Mouse (Mus musculus) G1E (cell line): ENCODE data around the gene Gpr108. TPM values are rescaled to one million over a fixed set of nuclear protein-coding genes. Genes with fewer than 3 reads are reported as not detected.
A peak's percentile ranks its signal among the peaks of the same experiment; 100 is the strongest.

Source experiments
- ATAC-seq: 2 replicates; pipeline ENCODE4 v1.8.0; 2016; ENCODE audit warnings: mild to moderate bottlenecking; ENCODE audit not compliant: insufficient number of reproducible peaks, poor library complexity, low FRiP score, severe bottlenecking; ENCODE audit errors: extremely low read depth
- DNase-seq: peaks from one replicate; pipeline ENCODE4 v3.0.0; 2012; ENCODE audit warnings: low spot score
- H3K27me3 ChIP-seq: 2 replicates; pipeline ENCODE4 v1.6.1; 2012; ENCODE audit warnings: mild to moderate bottlenecking, low read length, inconsistent platforms; ENCODE audit not compliant: insufficient read depth
- H3K36me3 ChIP-seq: replicated peaks from 2 replicates; pipeline ENCODE3; 2012; ENCODE audit warnings: mild to moderate bottlenecking, inconsistent platforms
- H3K4me1 ChIP-seq: 2 replicates; pipeline ENCODE4 v1.6.1; 2012; ENCODE audit warnings: low read depth, low read length, inconsistent platforms, mixed read lengths; ENCODE audit not compliant: insufficient read depth
- H3K4me3 ChIP-seq: 2 replicates; pipeline ENCODE4 v1.5.1; 2012; ENCODE audit warnings: low read depth, mild to moderate bottlenecking, inconsistent platforms, low read length, moderate library complexity, mixed read lengths
- H3K9me3 ChIP-seq: replicated peaks from 2 replicates; pipeline ENCODE4 v1.6.1; 2012; ENCODE audit warnings: inconsistent platforms
- CTCF ChIP-seq: IDR thresholded peaks from 2 replicates; pipeline ENCODE4 v1.5.1; 2012; ENCODE audit warnings: low read depth, low read length, inconsistent platforms, mixed read lengths
- GATA1 ChIP-seq: IDR thresholded peaks from 2 replicates; pipeline ENCODE4 v1.6.1; 2012; ENCODE audit warnings: borderline replicate concordance, low read length, inconsistent platforms, mixed read lengths
- GATA2 ChIP-seq: IDR thresholded peaks from 2 replicates; pipeline ENCODE4 v1.6.1; 2012; ENCODE audit warnings: low read depth, low read length, inconsistent platforms, borderline replicate concordance
- POLR2AphosphoS5 ChIP-seq: IDR thresholded peaks from 2 replicates; pipeline ENCODE4 v1.6.1; 2012; ENCODE audit warnings: low read depth, low read length, inconsistent platforms; ENCODE audit not compliant: insufficient replicate concordance
- TAL1 ChIP-seq: conservative IDR thresholded peaks from 2 replicates; pipeline ENCODE4 v1.6.1; 2012; ENCODE audit warnings: low read depth, low read length, inconsistent platforms, mixed read lengths
- polyA plus RNA-seq: library from polyadenylated mRNA; stranded (reverse); fragments of >175 nt; gene quantifications from 2 replicates; pipeline ENCODE4 v1.2.3, GENCODE M21; 2012
- total RNA-seq, 2 experiments: library from RNA; stranded (forward) in 1 of 2; stranded (reverse) in 1 of 2; fragments of 200-1000 nt in 1 of 2; fragments of >200 nt in 1 of 2; fragmentation: Nextera tagmentation in 1 of 2; gene quantifications; 2 replicates each; pipeline ENCODE4 v1.2.3; 2014 to 2017

Gpr108 gene
- total and polyA plus RNA-seq, 3 experiments: 15.1 to 16.7 (median 15.2) TPM

- peaks cover 6% of the 10 kb centered on the region; the same call in 1 of the 2 replicates for H3K27me3 ChIP-seq
- DNase-seq (no peak), ATAC-seq (no peak)
- H3K9me3 ChIP-seq: no peaks in the 10 kb centered on the region
- TF ChIP-seq CTCF (no peak), TAL1 (no peak), POLR2AphosphoS5 (no peak), GATA1 (no peak)
- H3K4me1 ChIP-seq: peaks cover 37% of the 10 kb centered on the region
- no peak overlapping the region for H3K4me3 ChIP-seq
- peaks cover 59% of the 10 kb centered on the region for H3K36me3 ChIP-seq
Observed at GRCm38 (mm10) chr17:57253306-57253705, 5.1 kb upstream of the Gpr108 start.

GRCm38 (mm10) chr17:57251431-57251830, 3.2 kb upstream of the Gpr108 start:
- peaks cover 6% of the 10 kb centered on the region; the same call in 1 of the 2 replicates for H3K27me3 ChIP-seq
- ATAC-seq: no peak
- H3K4me3 ChIP-seq: no peak overlapping the region
- no peak for DNase-seq
- H3K36me3 ChIP-seq: peaks cover 42% of the 10 kb centered on the region
- H3K4me1 ChIP-seq: peaks cover 44% of the 10 kb centered on the region
- TF ChIP-seq GATA1 (no peak), POLR2AphosphoS5 (no peak), CTCF (no peak), GATA2 (no peak), TAL1 (no peak)
- no peaks in the 10 kb centered on the region for H3K9me3 ChIP-seq

DNA sequence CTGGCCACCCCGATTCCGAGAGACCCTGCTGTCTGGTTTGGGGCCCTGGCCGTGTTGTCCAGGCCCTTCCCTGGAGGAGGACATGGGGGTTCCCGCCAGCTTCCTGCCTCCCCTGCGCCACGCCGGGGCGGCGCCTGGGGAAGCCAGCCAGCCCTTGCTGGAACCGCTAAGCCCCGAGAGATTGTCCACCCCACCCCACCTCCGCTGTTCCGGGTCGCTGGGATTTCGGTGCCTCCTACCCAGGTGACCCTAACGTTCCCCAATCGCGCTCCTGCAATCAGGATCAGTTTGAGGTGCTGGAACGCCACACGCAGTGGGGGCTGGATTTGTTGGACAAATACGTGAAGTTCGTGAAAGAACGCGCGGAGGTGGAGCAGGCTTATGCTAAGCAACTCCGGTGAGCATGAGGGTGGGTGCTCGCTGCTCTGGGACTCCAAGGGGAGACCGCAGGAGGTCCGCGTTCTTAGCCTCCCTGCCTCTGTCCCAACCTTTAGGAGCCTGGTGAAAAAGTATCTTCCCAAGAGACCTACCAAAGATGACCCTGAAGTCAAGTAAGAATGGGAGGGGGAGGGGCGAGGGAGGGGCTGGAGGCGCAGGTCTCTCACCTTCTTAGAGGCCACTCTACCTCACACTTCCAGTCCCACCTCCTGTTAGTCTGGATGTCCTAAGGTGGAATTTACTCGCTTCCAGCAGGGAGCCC, 2.4 kb upstream of the Gpr108 start:
- H3K36me3 ChIP-seq: peaks cover 40% of the 10 kb centered on the region
- peaks cover 6% of the 10 kb centered on the region; the same call in 1 of the 2 replicates for H3K27me3 ChIP-seq
- peak overlapping the region; percentile 95 for H3K4me3 ChIP-seq
- peaks cover 49% of the 10 kb centered on the region for H3K4me1 ChIP-seq
- TF ChIP-seq CTCF: no peak
- ATAC-seq (no peak), DNase-seq (no peak)
- H3K9me3 ChIP-seq: no peaks in the 10 kb centered on the region

GRCm38 (mm10) chr17:57249186-57250181, 1.2 kb upstream of the Gpr108 start, which contains the start of gene Trip10:
Gene Trip10 (plus strand): TSS chr17:57249455.
- no peak for TF ChIP-seq CTCF
- TF ChIP-seq POLR2AphosphoS5: no peak
- no peak for TF ChIP-seq GATA1
- TF ChIP-seq GATA2: no peak
- TF ChIP-seq TAL1: no peak
- DNase-seq (peak; percentile 93), ATAC-seq (peak; percentile 40)
- Histone ChIP-seq H3K27me3 (peaks cover 6% of the 10 kb centered on the region; the same call in 1 of the 2 replicates), H3K9me3 (no peaks in the 10 kb centered on the region), H3K4me3 (peak within 1 kb of the TSS; percentile 95), H3K4me1 (peaks cover 57% of the 10 kb centered on the region), H3K36me3 (peaks cover 40% of the 10 kb centered on the region)

- ATAC-seq: no peak
Observed at GRCm38 (mm10) chr17:57248771-57249170, 525 bp upstream of the Gpr108 start.

DNA sequence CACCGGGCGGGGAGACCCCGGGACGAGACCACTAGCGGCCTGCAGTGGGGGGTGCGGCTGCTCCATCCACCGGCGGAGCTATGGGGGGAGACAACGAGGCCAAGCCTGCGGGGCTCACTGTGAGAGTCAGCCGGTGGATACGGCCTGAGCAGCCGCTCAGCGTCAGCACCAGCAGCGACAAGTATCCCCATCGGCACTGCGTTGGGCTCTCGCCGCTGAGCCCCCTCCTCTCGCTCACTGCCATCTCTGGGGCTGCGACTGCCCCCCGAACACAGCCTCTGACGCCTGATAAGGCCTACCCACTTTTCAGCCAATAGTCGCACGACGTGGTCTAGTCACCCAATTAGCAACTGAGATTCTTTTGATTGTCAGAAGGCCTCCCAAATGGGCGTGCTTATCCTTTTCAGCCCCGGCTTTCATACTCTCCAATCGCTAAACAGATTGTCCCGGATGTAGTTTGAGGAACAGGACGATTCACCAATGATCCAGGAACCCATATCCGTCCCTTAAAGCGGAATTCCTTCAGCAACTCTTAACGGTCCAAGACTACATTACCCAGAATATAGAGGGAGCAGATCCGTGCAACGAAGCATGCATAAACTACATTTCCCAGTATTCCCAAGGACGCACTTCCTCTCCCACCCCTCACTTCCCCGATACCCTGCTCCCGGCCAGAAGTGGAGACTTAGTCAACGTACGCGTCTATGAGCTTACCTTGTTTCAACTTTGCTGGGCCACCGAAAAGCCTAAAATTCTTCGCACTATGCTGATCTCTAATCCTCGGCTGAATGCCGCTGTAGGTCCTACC, 649 bp downstream of the Gpr108 start:
- Histone ChIP-seq H3K9me3 (no peaks in the 10 kb centered on the region), H3K4me3 (peak overlapping the region; percentile 95), H3K27me3 (peaks cover 6% of the 10 kb centered on the region; the same call in 1 of the 2 replicates), H3K36me3 (peaks cover 41% of the 10 kb centered on the region), H3K4me1 (peaks cover 66% of the 10 kb centered on the region)
- TF ChIP-seq TAL1: no peak
- no peak for TF ChIP-seq POLR2AphosphoS5
- no peak for TF ChIP-seq CTCF
- no peak for TF ChIP-seq GATA2
- TF ChIP-seq GATA1: no peak
- peak; percentile 82 for ATAC-seq
- DNase-seq: peak; percentile 99

More at GRCm38 (mm10) chr17:57248771-57249170, 525 bp upstream of the Gpr108 start:
- DNase-seq: no peak
- Histone ChIP-seq H3K36me3 (peaks cover 40% of the 10 kb centered on the region), H3K9me3 (no peaks in the 10 kb centered on the region), H3K4me3 (peak overlapping the region; percentile 95), H3K4me1 (peaks cover 61% of the 10 kb centered on the region), H3K27me3 (peaks cover 6% of the 10 kb centered on the region; the same call in 1 of the 2 replicates)
- no peak for TF ChIP-seq GATA1
- TF ChIP-seq TAL1: no peak
- no peak for TF ChIP-seq POLR2AphosphoS5
- no peak for TF ChIP-seq CTCF
- no peak for TF ChIP-seq GATA2
